Mouse (Mus musculus): ENCODE measurements around the gene Rps6ka1.
A peak's percentile ranks its signal among the peaks of the same experiment; 100 is the strongest.

Rps6ka1 gene

DNA sequence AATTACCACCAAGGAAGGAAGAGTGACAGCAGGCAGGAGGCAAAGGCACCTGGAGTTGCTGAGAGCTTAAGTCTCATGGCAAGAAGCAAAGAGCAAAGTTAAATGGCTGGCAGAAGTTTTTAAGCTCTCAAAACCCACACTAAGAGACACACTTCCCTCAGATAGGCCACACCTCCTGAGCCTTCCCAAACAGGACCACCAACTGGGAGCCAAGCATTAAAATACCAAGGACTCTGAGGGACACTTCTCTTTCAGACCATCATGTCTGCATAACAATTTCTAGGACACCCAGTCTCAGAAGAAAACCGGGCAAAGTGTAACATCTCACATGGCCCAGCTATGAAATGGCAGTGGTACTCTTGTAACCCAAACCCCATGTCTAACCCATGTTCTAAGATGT, 9.4 kb upstream of the Rps6ka1 start:
- DNase-seq: no peak

DNA sequence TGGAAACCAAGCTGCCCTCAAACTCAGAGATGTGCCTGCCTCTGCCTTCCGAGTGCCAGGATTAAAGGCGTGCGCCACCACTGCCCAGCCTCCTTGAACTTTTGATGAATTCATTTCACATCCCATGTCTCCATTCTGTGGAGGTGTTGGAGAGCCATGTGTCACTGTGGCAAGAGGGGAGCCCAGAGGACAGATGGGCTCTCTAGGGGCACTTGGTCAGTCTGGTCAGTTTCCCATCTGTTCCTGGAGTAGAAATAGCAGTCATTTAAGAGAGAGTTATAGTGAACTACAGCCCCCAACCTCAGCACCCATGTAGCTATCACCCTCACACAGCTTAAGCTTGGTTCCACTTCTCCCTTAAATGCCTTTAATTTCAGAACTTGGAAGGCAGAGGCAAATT, 8.4 kb upstream of the Rps6ka1 start:
- DNase-seq: no peak

DNA sequence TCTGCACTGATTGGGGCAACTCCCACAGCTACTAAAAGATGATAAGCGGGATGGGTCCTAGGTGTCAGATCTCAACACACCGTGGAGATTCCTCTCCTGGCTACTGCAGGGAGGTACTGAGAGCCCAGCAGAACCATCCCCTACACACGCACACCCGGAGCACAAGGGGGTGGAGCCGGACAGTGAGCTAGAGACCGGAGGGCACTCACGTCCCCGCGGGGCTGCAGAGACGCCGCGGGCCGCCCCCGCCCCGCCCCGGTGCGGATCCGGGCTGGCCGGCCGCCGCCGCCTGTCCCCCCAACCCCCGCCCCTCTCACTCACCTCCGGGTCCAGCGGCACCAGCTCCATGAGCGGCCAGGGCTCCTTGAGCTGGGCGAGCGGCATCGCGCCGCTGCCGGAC, 348 bp downstream of the Rps6ka1 start:
- peak; percentile 62 for DNase-seq

GRCm38 (mm10) chr4:133885991-133886501, 1.6 kb downstream of the Rps6ka1 start:
- DNase-seq: peak; percentile 40

DNA sequence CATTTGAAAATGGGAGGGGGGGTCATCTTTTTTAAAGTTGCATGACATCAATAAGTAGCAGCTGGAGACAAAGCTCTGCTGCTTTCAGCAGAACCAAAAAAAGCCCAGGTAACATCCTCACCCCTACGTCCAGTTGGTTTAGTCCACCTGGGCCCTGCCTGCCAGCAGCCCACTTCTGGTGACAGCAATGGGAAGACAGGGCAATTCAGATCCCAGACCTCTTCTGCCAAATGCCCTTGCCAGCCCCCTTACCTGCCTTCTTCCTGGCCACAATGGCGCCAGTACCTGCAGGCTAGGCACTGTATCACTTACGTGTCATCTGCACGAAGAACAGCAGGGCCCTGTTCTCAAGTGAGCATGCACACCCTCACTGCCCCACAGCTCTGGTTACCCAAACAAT, 2.3 kb downstream of the Rps6ka1 start:
- DNase-seq: no peak

DNA sequence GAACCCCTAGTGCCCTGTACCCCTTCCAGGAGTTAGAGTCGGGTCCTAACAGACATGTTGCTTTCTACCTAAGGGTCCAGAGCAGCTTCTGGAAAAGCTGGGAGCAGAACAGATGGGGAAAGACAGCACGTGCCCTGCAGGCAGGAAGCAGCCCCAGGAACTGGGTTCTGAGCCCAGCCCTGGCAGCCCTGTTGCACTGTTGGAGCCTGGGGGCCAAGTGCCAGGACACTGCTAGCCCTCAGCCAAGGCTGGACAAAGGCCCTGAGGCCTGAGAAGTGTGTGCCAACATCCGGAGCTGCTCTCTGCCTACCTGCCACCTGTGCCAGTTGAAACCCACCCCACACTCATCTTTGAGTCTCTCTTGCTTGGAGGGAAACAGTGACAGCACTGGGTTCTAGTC, 2.7 kb downstream of the Rps6ka1 start:
- no peak for DNase-seq

- no peak for DNase-seq
Observed at GRCm38 (mm10) chr4:133884127-133884753, 3.4 kb downstream of the Rps6ka1 start.

GRCm38 (mm10) chr4:133881851-133882250, 5.7 kb downstream of the Rps6ka1 start:
- peak; percentile 44 for DNase-seq

DNA sequence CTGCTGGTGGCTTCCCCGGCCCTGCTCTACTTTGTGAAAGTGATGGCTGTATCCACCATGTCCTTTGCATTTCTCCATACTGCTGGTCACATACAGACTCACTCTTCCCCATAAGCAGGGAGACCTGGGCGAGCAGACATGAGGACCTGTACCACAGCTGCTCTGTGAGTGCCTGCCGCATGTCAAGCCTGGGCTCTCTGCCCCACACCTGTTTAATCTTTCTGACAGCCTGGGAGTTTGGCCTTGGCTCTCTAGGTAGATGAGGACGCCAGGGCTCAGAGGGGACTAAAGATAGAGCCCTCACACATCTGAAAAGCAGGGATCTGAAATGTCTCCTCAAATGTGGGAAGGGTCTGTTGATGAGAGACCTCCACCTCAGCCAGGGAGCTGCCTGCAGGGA, 6.2 kb downstream of the Rps6ka1 start:
- no peak for DNase-seq

GRCm38 (mm10) chr4:133879145-133879902, 8.3 kb downstream of the Rps6ka1 start:
- no peak for DNase-seq

DNA sequence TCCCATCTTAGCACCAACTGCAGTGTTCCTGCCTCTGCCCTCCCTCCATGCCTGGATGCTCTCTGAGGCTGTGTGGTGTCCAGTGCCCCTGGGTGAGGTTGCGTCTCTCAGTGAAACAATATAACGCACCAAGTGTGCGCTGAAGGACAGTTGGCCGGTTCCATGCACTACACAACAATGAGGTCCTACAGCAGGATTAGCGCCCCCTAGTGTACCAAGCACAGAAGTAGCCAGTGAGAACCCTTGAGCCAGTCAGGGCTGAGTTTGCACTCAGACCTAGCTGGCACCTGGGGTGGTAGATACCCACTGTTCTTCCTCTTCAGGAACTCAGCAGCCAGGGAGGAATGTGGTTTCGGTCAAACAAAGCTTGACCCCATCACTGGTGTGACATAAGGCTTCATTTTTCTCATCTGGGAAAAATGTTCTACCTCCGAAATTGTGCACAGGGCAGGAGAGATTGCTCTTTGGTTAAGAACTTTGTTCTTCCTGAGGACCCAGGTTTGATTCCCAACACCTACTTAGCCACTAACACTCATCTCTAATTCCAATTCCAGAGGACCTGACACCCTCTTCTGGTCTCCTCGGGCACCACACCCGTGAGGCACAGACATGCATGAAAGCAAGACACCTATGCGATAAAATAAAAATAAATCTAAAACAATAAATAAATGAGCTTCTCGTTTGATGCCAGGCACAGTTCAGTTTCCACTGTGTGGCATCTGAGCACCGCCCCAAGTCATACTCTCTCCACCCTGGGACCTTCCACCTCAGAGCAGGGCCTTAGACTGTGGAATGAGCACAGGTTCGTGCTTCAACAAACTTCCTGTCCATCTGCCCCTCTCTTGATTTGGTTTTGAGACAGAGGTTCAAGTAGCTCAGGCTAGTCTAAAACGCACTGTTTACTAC, 9.5 kb downstream of the Rps6ka1 start:
- DNase-seq: no peak

GRCm38 (mm10) chr4:133874865-133875517, 12.6 kb downstream of the Rps6ka1 start:
- DNase-seq: no peak

DNA sequence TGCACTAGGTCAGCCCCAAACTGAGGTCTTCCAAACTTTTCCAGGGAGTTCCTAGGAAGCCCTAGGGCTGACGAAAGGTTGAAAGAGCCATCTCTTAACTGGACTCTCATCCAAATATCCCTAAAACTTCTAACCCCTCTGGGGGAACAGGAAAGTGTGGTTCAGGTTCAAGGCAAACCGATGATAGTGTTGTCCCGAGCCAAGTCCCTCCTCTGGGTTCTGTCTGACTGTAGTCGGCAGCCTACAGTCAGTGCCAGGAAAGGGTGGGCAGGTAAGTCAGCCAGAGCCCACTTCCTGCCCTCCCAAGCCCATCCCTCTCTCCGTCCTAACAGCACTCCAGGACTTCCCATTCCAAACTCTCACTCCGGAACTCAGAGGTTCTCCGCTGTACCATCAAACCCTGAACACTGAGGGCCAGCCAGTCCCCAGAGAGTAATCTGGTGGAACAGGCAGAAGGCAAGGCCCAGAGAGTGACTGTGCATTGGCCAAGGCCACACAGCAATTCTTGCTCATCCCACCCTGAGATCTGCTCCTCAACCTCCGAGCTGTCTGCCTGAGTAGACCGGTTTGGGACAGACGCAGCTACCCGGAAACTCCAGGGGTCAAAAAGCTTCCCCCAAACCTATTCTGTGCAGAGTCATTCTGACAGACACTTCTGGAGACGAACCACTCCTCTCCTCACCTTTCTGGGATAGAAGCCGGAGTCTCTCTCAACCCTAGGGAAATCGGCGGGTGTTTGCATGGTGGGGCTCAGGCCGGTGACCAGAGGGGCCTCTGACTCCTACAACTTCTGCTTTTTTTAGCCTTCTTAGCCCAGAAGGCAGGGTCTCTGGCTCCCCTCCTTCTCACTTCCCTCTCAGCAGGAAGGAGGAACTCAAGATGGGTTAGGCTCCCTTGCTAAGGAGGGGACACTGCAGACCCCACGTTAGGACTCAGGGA, 13.4 kb downstream of the Rps6ka1 start:
- no peak for DNase-seq

DNA sequence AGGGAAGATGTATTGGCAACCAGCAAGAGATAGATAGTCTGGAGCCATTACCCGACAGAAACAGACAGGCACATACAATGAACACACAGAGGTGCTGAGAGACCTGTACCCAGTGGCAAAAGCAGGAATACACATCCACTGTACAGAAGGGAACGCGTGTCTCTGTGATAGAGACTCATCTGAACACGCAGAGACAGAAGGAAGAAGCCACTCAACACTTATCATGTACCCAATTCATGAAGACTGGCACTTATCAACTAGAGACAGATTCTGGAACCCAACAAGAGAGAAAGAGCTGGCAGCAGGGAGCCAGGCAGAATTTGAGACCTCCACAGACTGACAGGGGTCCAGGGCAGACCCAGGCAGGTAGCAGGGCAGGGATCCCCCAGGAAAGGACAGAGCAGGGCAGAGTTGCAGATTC, 14.2 kb downstream of the Rps6ka1 start:
- DNase-seq: no peak

DNA sequence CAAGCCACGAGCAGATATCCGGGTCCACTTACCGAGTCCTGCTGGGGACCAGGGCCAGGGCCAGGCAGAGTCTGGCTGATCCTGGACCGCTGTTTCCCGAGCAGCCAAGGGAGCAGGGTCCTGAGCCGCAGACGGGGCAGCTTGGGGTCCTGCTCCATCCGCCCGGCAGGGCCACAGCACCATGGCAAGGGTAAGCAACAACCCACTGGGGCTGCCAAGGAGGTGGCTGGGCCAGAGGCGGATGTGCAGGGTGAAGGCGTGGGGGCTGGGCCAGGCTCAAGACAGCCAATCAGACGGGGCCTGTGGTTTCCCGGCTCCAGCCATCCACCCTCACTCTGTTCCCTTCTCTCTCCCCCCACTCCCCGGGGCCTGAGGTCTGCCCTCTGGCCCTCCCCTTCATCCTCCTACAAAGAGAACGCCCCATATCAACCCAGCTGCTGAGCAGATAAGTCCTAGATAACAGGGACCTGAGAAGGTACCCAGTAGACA, 14.7 kb downstream of the Rps6ka1 start:
- DNase-seq: no peak

DNA sequence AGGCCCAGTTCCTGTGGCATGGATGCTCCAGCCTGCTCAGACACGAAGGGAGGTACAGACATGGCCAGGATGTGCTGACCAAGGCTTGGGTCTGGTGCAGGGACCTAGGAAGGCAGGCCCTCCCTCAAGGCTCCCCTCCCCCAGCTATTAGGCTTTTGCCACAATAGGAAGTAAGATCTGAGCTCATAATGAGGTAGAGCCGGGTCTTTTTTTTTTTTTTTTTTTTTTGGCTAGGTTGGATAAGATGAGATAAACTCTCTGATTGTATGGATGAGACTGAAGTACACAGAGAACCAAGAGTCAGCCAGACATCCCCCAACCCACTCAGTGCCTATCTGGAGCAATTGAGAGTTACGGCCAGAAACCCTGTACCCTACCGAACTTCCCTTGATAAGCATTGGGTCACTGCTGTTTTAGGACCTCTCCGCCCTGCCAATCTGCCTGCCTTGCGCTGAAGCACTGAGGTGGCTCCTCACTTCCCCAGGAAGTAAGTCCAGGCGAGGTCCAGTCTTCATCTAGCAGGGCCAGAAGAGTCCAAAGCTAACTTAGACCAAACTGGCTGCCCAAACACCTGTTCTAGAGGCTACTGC, 15.3 kb downstream of the Rps6ka1 start:
- DNase-seq: no peak

DNA sequence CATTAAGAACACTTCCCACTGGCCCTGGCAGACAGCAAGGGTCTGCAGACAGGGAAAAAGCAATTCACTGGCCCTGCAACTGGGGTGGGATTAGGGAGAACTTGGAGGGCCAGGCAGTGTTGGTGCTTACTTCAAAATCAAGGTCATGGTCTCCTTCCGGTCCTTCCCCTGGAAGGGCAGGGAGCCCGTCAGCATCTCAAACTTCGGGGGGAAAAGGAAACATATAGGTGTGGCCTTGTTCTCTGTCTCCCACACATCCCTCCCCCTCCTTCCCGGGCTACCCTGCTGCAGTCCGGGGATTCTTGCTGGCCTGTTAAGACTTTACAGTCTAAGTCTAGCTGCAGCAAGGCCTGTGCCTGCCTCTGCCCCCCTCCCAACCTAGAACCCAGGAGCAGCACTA, 22.4 kb downstream of the Rps6ka1 start:
- DNase-seq: no peak

DNA sequence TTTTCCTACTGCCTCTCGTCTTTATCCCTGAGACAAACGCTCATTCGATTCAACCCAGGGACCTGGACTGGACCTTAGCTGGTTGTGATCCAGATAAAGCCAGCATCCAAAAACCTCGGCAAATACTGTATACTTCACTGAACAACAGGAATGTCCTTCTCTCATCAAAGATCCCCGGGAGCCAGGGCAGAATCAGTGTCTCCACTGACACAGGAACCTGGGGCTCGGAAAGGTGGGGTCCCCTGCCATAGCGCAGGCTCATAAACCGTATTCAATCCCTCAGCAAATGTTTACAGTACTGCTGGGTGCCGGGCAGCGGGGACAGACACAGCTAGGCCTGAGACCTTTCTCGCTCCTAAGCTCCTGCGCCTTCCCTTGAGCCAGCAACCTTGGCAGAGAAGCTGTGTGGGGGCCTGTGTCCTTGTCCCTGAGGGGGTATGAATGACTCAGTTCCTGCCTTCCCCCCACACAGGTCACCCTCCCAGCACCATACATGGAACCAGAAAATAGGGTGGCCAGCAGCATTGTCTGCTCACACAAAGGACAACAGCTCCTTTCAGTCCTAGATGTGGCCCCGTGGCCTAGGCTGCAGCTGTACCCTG, 23.1 kb downstream of the Rps6ka1 start:
- peak; percentile 45 for DNase-seq

- DNase-seq: peak; percentile 36
Observed at GRCm38 (mm10) chr4:133863795-133864379, 23.7 kb downstream of the Rps6ka1 start.

GRCm38 (mm10) chr4:133857527-133857926, 30.1 kb downstream of the Rps6ka1 start:
- no peak for DNase-seq

Measured in kidney, postnatal 14 days (tissue).